Mouse (Mus musculus) adrenal gland, postnatal 25 days (tissue): Measurements from ENCODE around the gene Tmem168. TPM values are rescaled to one million over a fixed set of nuclear protein-coding genes. Genes with fewer than 3 reads are reported as not detected.

Experiments
- DNase-seq: peaks from one replicate; pipeline ENCODE4 v3.0.0; 2021; ENCODE audit warnings: mixed read lengths
- long read RNA-seq: library from polyadenylated mRNA; stranded (forward); transcript quantifications from one replicate; pipeline ENCODE4 v2.0.0, GENCODE M21; 2021
- total RNA-seq: library from RNA; stranded (reverse); gene quantifications from 2 replicates; pipeline ENCODE4 v1.2.3, GENCODE M21; 2021

The Tmem168 gene
- total RNA-seq: 23.6 and 30.6 TPM in 2 replicates
- long read RNA-seq, full-length matches to known transcripts: 35 of 46 reads
- long read RNA-seq, partial matches to known transcripts: 6 of 46 reads
- long read RNA-seq, other reads (novel, unspliced or antisense): 5 of 46 reads

DNA sequence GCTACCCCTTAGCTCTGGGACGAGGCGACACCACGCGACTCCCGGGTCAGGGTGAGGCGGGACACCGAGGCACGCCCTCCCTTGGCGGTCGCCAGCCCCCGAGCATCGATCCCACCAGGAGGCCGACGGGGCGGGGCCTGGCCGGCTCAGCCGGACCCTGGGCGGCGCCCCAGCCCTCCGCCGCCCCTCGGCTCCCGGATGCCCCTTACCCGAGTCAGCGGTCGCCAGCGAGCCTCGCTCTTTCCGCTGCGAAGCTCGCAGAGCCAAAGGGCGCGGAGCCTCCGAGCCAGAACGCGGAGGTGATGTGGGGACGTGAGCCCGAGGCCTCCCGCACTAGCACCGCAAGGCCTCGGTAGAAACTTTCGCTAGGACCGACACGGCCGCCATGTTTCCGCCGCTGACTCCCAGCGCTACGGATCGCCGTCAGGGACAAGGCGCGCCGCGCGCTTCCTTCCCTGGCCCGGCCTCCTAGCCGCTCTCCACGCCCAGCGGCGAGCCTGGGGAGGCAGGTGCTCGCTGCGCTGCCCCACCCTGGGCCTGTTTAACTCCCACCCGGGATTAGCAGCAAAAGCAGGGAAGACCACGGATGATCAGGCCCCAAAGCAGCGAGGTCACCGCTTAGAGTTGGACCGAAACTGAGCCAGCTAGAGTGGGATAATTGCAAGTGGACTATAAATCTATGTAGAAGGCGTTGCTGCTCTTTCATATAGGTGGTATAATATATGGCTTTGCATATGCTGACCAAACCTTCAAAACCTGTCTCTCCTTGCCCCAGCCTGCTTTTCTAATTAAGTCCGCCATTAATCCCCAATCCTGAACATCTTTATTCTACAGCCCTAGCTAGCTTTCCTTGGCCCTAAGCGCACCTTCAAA is at the start of gene Tmem168:
Gene Tmem168, minus strand, starts transcription at position 480 of the 873 bp plus-strand sequence.
- peak; percentile 94 for DNase-seq

DNA sequence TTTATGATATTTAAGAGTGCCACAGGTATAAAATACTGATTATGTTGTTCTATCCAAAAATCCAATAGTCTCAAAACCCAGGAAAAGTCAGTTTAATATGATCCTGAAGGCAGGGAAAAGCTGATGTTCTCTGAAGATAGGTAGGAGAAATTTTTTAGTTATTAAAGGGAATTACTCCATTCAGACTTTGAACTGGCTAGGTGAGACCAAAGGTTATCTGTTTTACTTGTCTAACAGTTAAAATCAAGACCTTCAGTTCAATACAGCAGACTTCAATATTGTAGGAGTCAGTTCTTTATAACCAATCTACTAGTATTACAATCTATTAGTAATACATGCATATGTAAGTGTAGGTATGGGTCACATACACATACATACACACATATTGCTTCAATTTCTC is 46.2 kb upstream of the Tmem168 start:
- no peak for DNase-seq

DNA sequence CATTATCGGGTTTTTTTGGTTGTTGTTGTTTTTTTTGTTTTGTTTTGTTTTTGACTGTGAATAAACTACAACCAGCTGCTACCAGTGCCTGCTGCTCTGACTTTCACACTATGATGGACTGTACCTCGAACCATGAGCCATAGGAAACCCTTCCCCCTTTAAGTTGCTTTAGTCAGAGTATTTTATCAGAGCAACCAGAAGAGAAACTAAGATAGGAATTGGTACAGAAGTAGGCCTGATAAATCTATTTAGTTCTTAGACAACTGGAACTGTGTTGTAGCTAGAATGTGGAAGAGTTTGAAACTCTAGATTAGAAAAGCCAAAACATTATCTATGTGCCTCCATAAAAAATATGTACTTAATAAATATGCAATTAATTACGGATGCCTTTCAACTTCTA is 44.4 kb upstream of the Tmem168 start:
- DNase-seq: no peak

DNA sequence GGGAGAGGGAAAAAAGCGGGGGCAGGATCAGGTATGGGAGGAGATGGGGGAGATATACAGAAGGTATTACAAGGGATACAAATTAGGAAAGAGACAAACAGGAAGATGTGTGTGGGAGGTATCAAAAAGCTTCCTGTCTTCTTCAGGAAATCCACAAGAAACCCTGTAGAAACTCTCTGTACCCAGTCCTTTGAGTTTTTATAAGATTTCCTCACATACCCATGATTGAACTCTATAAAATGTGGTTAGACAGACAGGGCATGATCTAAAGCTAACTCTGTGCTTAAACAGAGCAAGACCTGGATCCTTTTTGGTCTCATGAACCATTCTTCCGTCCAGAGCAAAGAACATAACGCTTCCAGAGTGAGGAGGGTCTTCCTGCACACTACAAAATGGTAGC is 43.0 kb upstream of the Tmem168 start:
- no peak for DNase-seq

DNA sequence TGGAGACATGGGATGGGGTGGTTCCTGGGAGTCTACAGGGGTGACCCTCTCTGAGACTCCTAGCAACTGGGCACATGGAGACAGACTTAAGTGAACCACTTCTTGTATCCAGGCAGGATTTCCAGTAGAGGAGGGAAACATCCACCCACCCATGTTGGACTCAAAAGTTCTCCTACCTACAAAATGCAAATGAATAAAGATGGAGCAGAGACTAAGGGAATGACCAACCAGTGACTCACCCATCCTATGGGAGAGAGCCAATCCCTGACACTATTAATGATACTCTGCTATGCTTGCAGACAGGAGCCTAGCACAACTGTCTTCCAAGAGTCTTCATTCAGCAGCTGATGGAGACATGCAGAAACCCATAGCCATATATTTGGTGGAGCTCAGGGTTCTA is 40.4 kb upstream of the Tmem168 start:
- DNase-seq: no peak

DNA sequence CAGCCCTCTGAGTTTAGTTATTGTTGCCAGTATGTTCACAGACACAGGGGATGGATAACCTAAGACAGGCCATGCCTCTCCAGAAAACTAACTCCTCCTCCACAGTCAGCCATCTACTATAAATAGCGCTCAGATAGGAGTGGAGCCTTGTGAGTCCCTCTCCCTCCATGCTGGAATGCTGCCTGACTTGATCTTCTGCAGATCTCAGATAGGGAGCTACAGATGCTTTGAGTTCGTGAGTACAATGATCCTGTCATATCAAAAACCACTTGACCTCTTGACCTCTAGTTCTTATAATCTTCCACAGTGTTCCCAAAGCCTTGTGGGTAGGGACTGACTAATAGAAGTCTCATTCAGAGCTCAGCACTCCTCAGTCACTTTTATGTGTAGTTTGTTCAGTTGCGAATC is 28.7 kb upstream of the Tmem168 start:
- no peak for DNase-seq

DNA sequence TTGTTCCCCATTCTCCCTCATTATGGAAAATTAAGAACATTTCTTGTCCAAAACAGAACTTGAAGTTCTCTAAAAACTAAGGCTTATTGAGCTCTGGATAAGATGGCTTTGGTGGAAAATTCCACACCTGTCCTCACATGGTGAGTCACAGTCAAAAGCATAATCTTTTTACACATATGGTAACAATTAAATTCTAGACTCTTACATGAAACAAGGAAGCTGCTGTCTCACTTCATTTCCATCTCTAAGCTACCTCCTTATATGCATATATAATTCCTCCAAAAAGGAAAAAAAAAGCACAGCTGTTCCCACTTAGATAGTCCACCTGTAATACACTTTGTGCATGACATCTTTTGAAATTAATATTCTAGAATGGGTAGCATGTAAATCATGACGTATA is 24.7 kb upstream of the Tmem168 start:
- DNase-seq: no peak

DNA sequence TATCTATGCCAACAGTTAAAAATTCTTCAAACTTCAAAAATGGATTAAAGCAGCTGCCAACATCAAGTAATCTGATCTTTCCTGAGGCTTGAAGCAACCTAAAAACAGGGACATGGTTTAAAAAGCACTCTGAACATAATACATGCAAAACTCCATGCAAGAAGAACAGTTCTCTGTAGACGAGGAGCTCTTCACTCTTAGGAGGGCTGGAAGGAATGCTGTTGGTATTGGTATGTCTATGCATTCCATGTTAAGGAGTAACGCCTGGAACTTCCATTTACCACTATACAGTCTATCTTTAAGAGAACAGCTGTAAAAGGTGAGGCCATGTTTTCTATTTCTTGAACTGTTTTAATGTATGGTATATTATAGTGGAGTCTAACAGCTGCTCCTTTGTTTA is 22.7 kb upstream of the Tmem168 start:
- DNase-seq: no peak

DNA sequence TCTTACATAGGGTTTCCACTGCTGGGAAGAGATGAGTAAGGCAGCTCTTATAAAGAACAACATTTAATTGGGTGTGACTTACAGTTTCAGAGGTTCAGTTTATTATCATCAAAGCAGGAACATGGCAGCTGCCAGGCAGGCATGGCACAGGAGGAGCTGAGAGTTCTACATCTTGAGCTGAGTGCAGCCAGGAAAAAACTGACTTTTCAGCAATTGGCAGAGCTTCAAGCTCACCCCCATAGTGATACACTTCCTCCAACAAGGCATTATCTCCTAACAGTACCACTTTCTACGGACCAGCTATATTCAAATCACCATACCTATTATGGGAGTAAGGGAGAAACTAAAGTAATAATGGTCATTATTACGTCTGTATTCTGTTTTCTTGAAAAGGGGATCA is 11.7 kb upstream of the Tmem168 start:
- no peak for DNase-seq

DNA sequence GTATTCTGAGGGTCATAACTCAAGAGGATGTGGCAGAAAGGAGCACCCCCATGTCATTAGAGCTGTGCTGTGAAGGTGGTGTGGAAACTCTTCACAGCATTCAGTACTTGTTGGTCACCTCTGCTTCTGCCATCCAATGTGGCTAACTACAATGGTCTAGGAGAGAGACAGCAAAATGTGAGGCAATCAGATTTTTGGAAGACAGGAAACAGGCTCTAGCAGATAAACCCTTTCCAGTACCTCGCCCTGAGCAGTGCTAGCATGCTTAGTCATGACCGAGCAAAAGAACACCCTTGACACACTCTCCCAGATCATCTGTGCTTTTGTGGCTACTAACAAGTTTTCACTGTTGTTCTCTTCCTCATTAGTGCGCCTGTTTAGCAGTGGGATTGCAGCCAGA is 9.2 kb upstream of the Tmem168 start:
- no peak for DNase-seq

DNA sequence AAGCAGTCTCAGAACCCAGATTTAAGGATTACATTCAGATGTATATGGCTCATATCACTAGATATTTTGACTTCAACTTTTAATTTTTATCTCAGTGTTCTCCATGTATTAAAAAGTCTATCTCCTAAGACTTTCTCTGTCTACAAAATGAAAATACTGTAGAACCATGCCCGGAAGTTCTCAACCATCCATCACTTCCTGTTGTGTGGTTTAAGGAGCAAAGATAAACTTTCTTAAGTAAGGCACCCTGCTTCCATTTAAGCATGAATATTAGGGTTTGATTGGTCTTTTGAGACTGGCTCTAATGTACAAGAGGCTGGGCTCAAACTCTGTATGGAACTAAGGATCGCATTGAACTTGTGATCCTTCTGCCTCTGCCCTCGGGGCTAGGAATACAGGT is 6.7 kb upstream of the Tmem168 start:
- DNase-seq: no peak

DNA sequence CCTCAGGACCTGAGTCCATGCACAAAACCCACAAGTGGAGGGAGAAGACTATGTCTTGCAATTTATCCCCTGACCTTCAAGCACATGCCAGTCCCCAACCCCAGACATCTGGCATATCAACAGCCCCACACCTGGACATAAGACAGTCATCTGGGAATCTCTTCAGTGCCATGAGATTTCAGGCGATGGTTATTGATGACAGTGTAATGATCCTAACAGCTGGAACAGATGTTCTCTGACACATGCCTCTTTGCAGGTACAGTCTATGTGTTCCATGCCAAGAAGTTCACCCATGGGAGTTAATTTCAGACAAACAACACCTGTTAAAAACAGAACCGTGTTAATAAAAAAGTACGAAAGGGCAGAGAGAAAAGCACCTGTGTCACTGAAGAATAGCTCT is 5.8 kb upstream of the Tmem168 start:
- DNase-seq: no peak

DNA sequence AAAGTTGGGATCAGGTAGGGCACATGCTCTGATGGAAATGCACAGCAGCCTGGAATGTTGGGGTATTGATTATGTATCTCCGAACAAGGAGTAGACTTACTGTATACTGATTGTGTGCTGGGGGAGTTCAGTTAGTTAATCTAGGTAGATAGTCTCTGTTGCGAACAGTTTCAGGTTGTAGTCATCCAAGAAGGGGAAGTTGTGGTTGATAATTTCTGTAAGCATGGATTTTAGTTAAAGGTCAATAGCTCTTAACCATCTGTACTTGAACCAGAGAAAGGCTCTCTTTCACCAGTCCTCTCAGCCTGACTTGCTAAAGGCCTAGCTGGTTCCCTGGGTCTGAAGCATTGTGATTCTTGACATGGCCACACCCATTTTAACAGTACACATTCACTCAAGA is 3.0 kb upstream of the Tmem168 start:
- no peak for DNase-seq

DNA sequence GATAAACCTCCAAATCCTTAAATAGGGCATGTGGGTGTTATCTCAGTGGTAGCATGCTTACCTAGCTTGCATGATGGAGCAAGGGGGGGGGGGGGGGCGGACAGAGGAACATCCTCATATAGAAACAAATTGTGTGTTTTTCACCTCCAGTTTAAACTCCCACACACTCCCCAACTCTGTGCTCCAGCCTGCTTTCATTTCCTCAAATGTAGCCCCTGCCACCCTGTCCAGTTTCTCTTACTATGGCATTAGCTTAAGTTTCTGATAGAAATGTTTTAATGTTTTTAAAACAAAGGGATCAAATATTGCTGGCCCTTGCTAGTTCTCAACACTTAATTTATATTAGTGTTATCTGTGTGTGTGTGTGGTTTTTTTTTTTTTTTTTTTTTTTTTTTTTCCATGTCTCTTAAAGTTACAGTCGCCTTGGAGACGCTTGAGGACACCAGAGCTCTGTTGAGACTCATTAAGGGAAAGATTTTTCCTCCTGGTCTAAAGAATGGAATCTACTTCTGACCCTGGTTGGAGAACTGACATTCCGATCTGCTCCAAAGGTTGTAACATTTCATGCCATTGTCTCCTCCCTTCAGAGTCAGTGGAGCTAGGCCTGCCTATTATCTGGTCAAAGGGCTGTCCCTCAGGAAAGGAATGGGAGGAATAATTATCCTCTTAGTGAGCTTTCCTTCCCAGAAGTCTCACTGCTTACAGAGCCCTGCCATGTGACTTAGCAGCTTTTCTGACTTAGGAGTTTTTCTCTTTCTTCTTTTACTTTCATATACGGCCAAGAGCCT is 1.6 kb upstream of the Tmem168 start:
- no peak for DNase-seq

DNA sequence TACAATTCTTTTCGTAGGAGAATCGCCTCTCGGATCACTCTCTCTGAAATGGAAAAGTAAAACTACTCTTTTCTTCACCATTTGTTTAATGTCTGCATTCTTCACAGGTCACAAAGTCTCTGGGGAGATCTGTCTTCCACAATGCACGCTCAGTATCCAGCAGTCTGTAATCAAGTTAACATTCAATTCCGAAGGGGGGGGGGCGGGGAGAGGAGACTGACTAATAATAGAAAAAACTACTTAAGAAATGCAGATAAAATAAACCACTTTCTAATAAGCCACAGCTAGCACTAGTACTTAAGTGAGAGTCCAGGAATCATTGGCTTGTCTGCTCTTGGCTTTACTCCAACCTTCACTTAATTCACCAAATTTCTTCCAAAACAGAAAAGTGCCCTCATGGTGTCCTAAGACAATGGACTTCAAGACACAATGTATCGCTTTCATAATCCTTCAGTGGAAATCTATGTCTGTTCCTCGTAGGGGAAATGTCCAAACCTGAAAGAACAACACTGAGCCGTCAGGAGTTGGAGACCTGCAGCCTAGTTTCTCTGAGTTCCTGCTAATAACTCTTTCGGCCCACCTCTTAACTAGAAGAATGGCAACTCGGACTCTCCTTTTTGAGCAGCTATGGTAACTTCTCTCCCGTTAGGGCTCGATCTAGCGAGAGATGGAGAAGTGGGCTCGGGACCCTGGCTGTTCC is 829 bp downstream of the Tmem168 start:
- DNase-seq: no peak

DNA sequence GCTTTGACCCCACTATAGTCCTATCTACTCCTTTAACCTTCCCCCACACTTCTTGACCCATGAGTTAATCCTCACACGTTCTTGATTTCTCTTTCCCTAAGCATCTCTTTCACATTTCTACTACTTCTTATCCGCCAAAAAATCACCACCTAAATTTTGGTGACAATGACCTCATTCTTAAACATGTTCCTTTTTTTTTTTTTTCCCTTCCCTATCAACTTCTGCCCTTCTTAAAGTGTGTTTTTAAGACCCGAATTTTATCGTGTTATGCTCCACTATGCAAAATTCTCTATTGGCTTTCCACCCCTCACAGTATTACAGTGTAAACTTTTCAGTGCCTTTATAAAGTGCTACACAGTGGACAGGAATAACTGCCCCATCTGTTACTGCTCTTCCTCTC is 1.5 kb downstream of the Tmem168 start:
- no peak for DNase-seq

DNA sequence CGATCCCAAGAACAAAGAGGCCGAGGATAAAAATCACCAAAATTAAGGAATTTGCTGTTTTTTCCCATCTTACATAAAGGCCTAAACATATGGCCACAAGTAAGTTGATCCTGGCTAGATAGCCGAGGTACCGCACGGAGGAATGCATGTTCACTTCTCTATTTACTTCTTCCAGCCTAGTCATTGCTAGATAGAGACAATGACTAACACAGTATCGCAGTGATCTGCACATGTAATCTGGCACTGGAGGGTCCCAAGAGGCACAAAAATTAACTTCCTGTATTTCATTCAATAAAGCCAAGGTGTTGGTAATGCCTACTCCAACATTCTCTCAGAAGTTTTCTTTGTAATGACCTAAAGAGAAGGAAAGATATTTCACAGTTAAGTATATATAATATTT is 4.8 kb downstream of the Tmem168 start:
- DNase-seq: no peak

DNA sequence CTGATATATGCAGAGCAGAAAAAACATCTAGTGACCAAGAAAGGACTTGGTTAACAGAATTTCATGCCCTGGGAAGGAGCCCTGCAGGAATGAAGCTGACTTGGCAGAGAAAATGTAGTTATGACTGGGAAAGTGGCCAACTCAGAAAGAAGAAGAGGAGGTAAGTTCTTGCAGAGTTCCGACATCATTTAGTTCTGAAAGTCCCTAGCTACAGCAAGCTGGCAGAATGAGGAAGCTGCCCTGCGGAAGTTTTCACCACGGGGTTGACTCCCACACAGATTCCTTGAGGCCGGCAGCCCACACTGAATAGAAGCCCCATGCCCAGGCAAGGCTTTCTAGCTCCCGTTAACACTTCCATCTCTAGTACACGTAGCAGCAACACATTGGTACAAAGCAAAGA is 6.3 kb downstream of the Tmem168 start:
- peak; percentile 3 for DNase-seq

DNA sequence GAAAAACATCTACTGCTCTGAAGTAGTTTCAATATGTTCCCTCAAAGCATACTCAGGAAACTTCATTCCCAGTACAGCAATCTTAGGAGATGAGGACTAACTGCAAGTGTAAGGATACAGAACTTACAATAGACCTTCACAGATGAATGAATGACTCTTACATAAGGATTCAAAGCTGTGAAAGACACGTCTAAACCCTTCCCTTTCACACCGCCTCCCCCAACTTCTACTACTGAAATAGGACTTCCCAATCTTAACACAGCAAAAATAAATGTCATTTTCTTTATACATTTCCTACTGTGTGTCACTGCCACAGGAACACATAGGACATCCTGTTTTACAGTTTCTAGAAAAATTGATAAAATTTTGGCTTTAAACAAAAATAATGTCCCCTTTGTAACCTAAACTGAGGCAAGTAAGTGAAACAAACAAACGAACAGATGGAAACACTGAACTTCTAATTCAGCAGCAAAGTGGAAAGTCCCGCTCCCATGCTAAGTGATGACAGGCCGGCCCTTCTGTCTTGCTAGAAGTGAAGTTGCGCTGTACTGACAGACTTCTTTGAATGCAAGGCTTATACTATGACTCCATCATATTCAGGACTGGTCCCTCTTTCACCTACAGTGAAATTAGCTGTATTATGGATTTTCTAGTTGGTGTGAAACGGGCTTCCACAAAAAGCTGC is 9.5 kb downstream of the Tmem168 start:
- no peak for DNase-seq

DNA sequence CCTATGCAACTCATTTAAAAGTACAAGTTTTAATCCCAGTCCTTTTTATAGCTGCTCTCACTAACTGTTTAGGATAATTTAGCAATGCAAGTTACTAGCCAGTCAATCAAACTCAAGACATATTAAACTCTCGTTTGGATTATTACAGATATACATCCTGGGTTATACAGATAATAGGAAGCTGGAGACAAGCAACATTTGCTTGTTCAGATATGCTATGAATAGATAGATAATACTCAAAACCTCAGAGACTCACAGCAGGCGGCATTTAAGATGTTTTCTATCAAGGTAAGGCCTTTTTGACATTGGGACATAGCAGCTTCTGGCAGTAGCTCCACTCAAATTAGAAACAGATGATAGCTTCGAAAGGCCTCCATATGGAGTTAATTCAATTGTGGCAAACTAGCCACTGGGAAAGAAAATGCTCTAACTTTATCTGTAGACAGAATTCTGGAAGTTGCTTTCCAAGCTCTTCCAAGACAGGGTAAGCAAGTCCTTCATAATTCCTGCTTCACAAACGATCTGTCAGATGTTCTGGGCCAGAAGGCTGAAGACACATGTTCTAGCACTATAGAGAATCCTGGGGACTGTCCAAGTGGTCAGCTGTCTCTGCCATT is 15.1 kb downstream of the Tmem168 start:
- DNase-seq: no peak

DNA sequence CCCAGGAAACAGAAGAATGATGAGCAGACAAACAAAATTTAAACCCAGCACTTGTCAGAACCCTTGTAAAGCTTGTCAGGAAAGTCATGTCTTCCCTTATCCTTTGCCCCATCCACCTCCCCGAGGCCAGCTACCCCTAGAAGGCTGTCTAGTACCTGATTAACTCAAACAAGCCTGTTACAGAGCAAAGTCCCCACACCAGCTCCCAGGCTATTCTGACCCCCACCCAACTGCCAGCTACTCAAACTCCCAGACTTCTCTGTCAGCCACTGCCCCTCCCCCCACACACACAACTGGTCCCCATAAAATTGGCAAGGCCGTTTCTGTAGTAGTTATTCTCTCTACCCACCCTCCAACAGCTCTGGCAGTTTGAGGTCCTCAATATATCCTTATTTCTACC is 21.3 kb downstream of the Tmem168 start:
- DNase-seq: no peak

DNA sequence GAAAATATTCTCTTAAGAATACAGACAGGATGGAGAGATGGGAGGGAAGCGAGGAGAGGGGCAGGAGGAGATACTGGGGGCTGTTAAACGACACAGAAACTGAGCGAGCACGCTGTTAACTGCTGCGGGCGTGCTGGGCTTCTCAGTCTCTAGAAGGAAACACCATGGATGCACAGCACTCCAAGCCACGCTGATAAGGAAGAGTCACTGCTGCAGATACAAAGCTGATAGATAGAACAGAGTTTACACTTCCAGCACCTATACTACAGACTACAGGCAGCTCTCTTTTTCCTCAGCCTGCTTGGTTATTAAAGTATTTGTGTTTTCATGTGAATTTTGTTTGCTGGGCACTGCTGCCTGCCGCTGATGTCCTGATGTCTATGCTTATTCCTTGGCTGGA is 21.7 kb downstream of the Tmem168 start:
- DNase-seq: no peak
